Mouse (Mus musculus): ENCODE measurements around the gene Chpf2. TPM values are rescaled to one million over a fixed set of nuclear protein-coding genes. Genes with fewer than 3 reads are reported as not detected.

The Chpf2 gene
- total and polyA plus RNA-seq, 3 experiments: 7.3 to 19.9 (median 15.8) TPM

DNA sequence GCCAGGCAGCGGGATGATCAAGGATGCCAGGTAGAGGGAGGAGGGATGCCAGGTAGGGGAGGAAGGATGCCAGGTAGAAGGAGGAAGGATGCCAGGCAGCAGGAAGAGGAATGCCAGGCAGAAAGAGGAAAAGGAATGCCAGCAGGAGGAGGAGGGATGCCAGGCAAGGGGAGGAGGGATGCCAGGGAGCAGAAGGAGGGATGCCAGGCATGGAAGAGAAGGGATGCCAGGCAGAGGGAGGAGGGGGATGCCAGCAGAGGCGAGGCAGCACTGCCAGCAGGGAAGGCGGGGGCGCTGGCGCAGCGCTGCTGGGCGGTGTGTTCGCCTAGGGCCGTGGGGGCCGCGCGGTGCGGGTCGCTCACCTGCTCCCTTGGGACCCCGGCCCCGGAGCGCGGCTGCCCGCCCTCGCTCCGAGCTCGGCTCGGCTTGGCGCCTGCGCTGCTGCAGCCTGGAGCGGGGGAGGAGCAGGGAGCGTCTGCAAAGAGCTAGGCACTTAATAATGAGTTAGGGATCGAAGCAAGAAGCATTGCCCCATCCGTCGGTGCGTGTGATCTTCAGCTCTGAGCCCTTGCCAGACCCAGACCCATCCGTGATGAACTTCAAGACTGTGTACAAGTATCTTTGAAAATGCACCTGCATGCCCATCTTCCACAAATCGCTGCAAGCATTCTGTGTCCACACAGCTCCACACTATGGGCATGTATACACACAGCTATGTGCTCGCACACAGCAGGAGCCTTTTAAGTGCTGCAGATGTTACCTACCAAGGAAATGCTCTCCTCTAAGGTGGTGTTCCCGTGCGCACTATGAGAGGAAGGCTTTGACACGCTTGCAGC is 37.7 kb downstream of the Chpf2 start, which contains the start of gene Smarcd3:
Gene Smarcd3, minus strand, starts transcription at position 426 of the 836 bp plus-strand sequence.
- Histone ChIP-seq H3K36me3 (replicated peaks) (no peaks in the 10 kb centered on the region), H3K9me3 (replicated peaks) (no peaks in the 10 kb centered on the region), H3K4me3 (ENCODE audit: low read depth, low read length) (no peak within 1 kb of the TSS; the same call in 1 of the 2 replicates), H3K27me3 (ENCODE audit: insufficient read depth, low read length) (peaks cover 31% of the 10 kb centered on the region), H3K4me1 (ENCODE audit: insufficient read depth, low read depth, low read length) (no peaks in the 10 kb centered on the region; the same call in 1 of the 2 replicates)
- TF ChIP-seq TAL1 (conservative IDR thresholded peaks at IDR 0.05; ENCODE audit: low read depth, low read length) (no peak), GATA2 (IDR thresholded peaks at IDR 0.05; ENCODE audit: borderline replicate concordance, low read depth, low read length) (no peak), GATA1 (IDR thresholded peaks at IDR 0.05; ENCODE audit: borderline replicate concordance, low read length) (no peak), CTCF (IDR thresholded peaks at IDR 0.05; ENCODE audit: low read depth, low read length) (no peak)
- ATAC-seq (ENCODE audit: extremely low read depth, insufficient number of reproducible peaks, low FRiP score, poor library complexity, severe bottlenecking) (no peak), DNase-seq (ENCODE audit: low spot score) (no peak)

DNA sequence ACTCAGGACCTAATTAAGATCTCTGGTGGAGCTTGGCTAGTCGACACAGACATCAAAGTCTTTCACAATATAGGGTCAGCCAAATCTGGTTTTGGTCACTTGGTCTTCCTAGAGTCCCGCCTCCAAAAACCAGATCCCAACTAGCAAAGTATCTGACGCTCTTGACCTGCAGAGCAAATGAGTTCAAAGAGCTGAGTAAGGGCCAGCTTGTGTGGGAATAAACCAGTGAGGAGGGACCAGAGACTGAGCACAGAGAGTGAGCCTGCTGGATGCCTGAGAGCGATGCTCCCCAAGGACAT is 38.2 kb downstream of the Chpf2 start:
- Histone ChIP-seq H3K4me3 (ENCODE audit: low read depth, low read length) (no peak overlapping the region), H3K27me3 (ENCODE audit: insufficient read depth, low read length) (peaks cover 31% of the 10 kb centered on the region), H3K9me3 (replicated peaks) (no peaks in the 10 kb centered on the region), H3K36me3 (replicated peaks) (no peaks in the 10 kb centered on the region), H3K4me1 (ENCODE audit: insufficient read depth, low read depth, low read length) (no peaks in the 10 kb centered on the region; the same call in 1 of the 2 replicates)
- ATAC-seq (ENCODE audit: extremely low read depth, insufficient number of reproducible peaks, low FRiP score, poor library complexity, severe bottlenecking) (no peak), DNase-seq (ENCODE audit: low spot score) (no peak)
- TF ChIP-seq POLR2AphosphoS5 (IDR thresholded peaks at IDR 0.05; ENCODE audit: insufficient replicate concordance, low read depth, low read length): no peak
- no peak for TF ChIP-seq CTCF (IDR thresholded peaks at IDR 0.05; ENCODE audit: low read depth, low read length)
- no peak for TF ChIP-seq GATA1 (IDR thresholded peaks at IDR 0.05; ENCODE audit: borderline replicate concordance, low read length)
- no peak for TF ChIP-seq GATA2 (IDR thresholded peaks at IDR 0.05; ENCODE audit: borderline replicate concordance, low read depth, low read length)
- no peak for TF ChIP-seq TAL1 (conservative IDR thresholded peaks at IDR 0.05; ENCODE audit: low read depth, low read length)

DNA sequence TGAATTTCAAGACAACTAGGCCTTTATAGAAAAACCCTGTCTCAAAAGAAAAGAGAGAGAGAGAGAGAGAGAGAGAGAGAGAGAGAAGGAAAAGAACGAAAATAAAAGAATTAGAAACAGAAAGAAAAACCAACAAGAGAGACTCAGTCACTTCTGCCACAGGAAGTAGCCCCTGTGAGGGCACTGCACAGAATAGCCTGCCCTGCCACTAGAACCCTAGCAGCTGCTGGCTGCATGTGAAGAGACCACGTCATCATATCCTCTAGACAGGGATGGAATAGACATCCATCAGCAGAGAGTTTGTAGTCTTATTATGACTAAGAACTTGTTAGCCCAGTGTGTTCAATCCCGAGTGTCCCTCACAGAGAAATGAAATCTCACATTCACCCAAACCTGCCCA is 43.2 kb downstream of the Chpf2 start:
- no peaks in the 10 kb centered on the region for H3K9me3 ChIP-seq (replicated peaks)
- TF ChIP-seq CTCF (IDR thresholded peaks at IDR 0.05; ENCODE audit: low read depth, low read length) (no peak), TAL1 (conservative IDR thresholded peaks at IDR 0.05; ENCODE audit: low read depth, low read length) (no peak), GATA2 (IDR thresholded peaks at IDR 0.05; ENCODE audit: borderline replicate concordance, low read depth, low read length) (no peak), POLR2AphosphoS5 (IDR thresholded peaks at IDR 0.05; ENCODE audit: insufficient replicate concordance, low read depth, low read length) (no peak), GATA1 (IDR thresholded peaks at IDR 0.05; ENCODE audit: borderline replicate concordance, low read length) (no peak)
- H3K27me3 ChIP-seq (ENCODE audit: insufficient read depth, low read length): peaks cover 15% of the 10 kb centered on the region; the same call in 1 of the 2 replicates
- H3K36me3 ChIP-seq (replicated peaks): no peaks in the 10 kb centered on the region
- ATAC-seq (ENCODE audit: extremely low read depth, insufficient number of reproducible peaks, low FRiP score, poor library complexity, severe bottlenecking) (no peak), DNase-seq (ENCODE audit: low spot score) (no peak)
- no peaks in the 10 kb centered on the region for H3K4me1 ChIP-seq (ENCODE audit: insufficient read depth, low read depth, low read length)
- no peak overlapping the region for H3K4me3 ChIP-seq (ENCODE audit: low read depth, low read length)

DNA sequence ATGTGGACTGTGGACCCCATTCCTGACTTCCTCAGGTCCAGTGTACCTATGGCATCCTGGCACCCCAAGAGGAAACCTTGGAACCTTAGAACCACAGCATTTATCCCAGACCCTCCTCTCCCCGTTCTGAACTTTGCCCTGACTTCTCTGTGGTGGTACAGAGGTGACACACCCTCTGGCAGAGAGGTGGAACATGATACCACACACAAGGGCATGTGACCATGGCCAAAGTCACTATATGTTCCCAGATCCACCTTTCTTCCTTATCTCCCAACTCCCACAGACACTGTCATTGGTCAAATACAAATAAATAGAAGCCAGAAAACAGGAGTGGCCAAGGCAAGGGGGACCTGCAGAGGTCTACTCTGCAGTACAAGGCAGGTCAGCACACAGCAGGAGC is 48.6 kb downstream of the Chpf2 start:
- no peak overlapping the region for H3K4me3 ChIP-seq (ENCODE audit: low read depth, low read length)
- no peak for ATAC-seq (ENCODE audit: extremely low read depth, insufficient number of reproducible peaks, low FRiP score, poor library complexity, severe bottlenecking)
- no peaks in the 10 kb centered on the region for H3K9me3 ChIP-seq (replicated peaks)
- peaks cover 15% of the 10 kb centered on the region; the same call in 1 of the 2 replicates for H3K27me3 ChIP-seq (ENCODE audit: insufficient read depth, low read length)
- no peak for DNase-seq (ENCODE audit: low spot score)
- no peaks in the 10 kb centered on the region for H3K36me3 ChIP-seq (replicated peaks)
- H3K4me1 ChIP-seq (ENCODE audit: insufficient read depth, low read depth, low read length): no peaks in the 10 kb centered on the region
- TF ChIP-seq POLR2AphosphoS5 (IDR thresholded peaks at IDR 0.05; ENCODE audit: insufficient replicate concordance, low read depth, low read length): no peak
- no peak for TF ChIP-seq GATA2 (IDR thresholded peaks at IDR 0.05; ENCODE audit: borderline replicate concordance, low read depth, low read length)
- TF ChIP-seq TAL1 (conservative IDR thresholded peaks at IDR 0.05; ENCODE audit: low read depth, low read length): no peak
- TF ChIP-seq GATA1 (IDR thresholded peaks at IDR 0.05; ENCODE audit: borderline replicate concordance, low read length): no peak
- TF ChIP-seq CTCF (IDR thresholded peaks at IDR 0.05; ENCODE audit: low read depth, low read length): no peak

DNA sequence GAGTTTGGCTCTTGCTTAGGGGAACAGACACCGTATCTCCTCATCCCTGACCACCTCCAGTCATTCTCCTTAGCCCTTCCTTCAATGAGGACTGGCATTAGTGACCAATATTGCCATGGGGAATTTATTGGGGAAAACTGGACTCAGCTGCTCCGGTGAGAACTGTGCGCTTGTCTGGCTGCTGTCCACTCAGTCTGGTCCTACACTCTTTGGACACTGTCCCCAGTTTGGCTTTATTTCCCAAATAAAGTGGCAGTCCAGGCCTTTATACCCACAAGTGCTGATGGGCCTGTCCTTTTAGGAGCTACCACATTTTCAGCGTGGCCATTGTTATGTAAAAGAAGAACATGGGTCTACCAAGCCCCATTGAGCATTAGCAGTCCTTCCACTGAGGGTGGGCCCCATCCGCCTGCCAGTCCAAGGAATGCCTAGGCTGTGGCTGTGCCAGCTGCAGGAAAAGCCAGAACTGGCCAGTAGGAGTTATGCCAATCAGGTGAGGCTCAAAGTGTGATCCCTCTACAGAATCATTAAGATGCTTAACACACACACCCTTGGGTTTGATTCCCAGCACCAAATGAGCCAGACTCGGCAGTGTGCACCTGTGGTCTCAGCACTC is 49.1 kb downstream of the Chpf2 start:
- DNase-seq (ENCODE audit: low spot score): no peak
- H3K27me3 ChIP-seq (ENCODE audit: insufficient read depth, low read length): peaks cover 16% of the 10 kb centered on the region
- H3K4me1 ChIP-seq (ENCODE audit: insufficient read depth, low read depth, low read length): no peaks in the 10 kb centered on the region

DNA sequence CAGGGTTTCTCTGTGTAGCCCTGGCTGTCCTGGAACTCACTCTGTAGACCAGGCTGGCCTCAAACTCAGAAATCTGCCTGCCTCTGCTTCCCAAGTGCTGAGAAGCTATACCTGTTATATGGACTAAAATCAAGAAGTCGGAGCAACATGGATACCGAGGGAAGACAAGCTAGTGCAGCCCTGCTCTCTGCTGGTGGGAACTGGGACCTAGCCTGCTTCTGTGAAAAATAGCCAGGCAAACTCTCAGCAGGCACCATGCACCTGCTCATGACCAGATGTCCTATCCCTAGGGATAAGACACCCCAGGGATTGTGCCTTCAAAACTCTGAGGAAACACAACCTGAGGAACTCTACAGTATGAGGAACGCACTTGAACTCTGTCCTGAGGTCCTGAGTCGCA is 50.4 kb downstream of the Chpf2 start:
- no peak for DNase-seq (ENCODE audit: low spot score)
- Histone ChIP-seq H3K36me3 (replicated peaks) (no peaks in the 10 kb centered on the region), H3K27me3 (ENCODE audit: insufficient read depth, low read length) (peaks cover 19% of the 10 kb centered on the region), H3K4me3 (ENCODE audit: low read depth, low read length) (no peak overlapping the region), H3K9me3 (replicated peaks) (no peaks in the 10 kb centered on the region), H3K4me1 (ENCODE audit: insufficient read depth, low read depth, low read length) (no peaks in the 10 kb centered on the region)
- ATAC-seq (ENCODE audit: extremely low read depth, insufficient number of reproducible peaks, low FRiP score, poor library complexity, severe bottlenecking): no peak
- TF ChIP-seq TAL1 (conservative IDR thresholded peaks at IDR 0.05; ENCODE audit: low read depth, low read length) (no peak), GATA2 (IDR thresholded peaks at IDR 0.05; ENCODE audit: borderline replicate concordance, low read depth, low read length) (no peak), GATA1 (IDR thresholded peaks at IDR 0.05; ENCODE audit: borderline replicate concordance, low read length) (no peak), POLR2AphosphoS5 (IDR thresholded peaks at IDR 0.05; ENCODE audit: insufficient replicate concordance, low read depth, low read length) (no peak), CTCF (IDR thresholded peaks at IDR 0.05; ENCODE audit: low read depth, low read length) (no peak)

More for the DNA sequence above, 49.1 kb downstream of the Chpf2 start:
- Histone ChIP-seq H3K4me3 (ENCODE audit: low read depth, low read length) (no peak overlapping the region), H3K9me3 (replicated peaks) (no peaks in the 10 kb centered on the region), H3K36me3 (replicated peaks) (no peaks in the 10 kb centered on the region)
- TF ChIP-seq GATA2 (IDR thresholded peaks at IDR 0.05; ENCODE audit: borderline replicate concordance, low read depth, low read length) (no peak), POLR2AphosphoS5 (IDR thresholded peaks at IDR 0.05; ENCODE audit: insufficient replicate concordance, low read depth, low read length) (no peak), CTCF (IDR thresholded peaks at IDR 0.05; ENCODE audit: low read depth, low read length) (no peak), GATA1 (IDR thresholded peaks at IDR 0.05; ENCODE audit: borderline replicate concordance, low read length) (no peak), TAL1 (conservative IDR thresholded peaks at IDR 0.05; ENCODE audit: low read depth, low read length) (no peak)
- ATAC-seq (ENCODE audit: extremely low read depth, insufficient number of reproducible peaks, low FRiP score, poor library complexity, severe bottlenecking): no peak

Measured in G1E (cell line).